Mouse (Mus musculus) limb, embryonic 12.5 days (tissue): ENCODE data around the gene Casc1. TPM values are rescaled to one million over a fixed set of nuclear protein-coding genes. Genes with fewer than 3 reads are reported as not detected.
"Not testable (repeated sequence)": the region's sequence is repeated elsewhere in the genome, so short reads cannot be mapped to it uniquely, and the experiment has no call there.

Experiments
- ATAC-seq: fragments of 200-750 bp; cut with Nextera tagmentation; 2 replicates; pipeline ENCODE4 v1.8.0; 2017; ENCODE audit warnings: low read depth, moderate TSS enrichment; ENCODE audit not compliant: insufficient number of reproducible peaks, insufficient read depth, low FRiP score, low TSS enrichment
- H3K27ac ChIP-seq: fragments of 300-500 bp; sonication (generic); 2 replicates; pipeline ENCODE4 v1.5.1; 2016; ENCODE audit warnings: mild to moderate bottlenecking, moderate library complexity
- H3K27me3 ChIP-seq: fragments of 300-500 bp; sonication (generic); 2 replicates; pipeline ENCODE4 v1.6.1; 2016; ENCODE audit warnings: mild to moderate bottlenecking, moderate library complexity
- H3K36me3 ChIP-seq: fragments of 300-500 bp; sonication (generic); 2 replicates; pipeline ENCODE4 v1.6.1; 2016; ENCODE audit warnings: mild to moderate bottlenecking, moderate library complexity
- H3K4me1 ChIP-seq: fragments of 300-500 bp; sonication (generic); replicated peaks from 2 replicates; pipeline ENCODE4 v1.6.1; 2016
- H3K4me2 ChIP-seq: fragments of 300-500 bp; sonication (generic); 2 replicates; pipeline ENCODE4 v1.6.1; 2016; ENCODE audit warnings: mild to moderate bottlenecking, moderate library complexity
- H3K4me3 ChIP-seq: fragments of 300-500 bp; sonication (generic); replicated peaks from 2 replicates; pipeline ENCODE4 v1.5.1; 2016; ENCODE audit warnings: mild to moderate bottlenecking
- H3K9ac ChIP-seq: fragments of 300-500 bp; sonication (generic); replicated peaks from 2 replicates; pipeline ENCODE4 v1.6.1; 2016; ENCODE audit warnings: mild to moderate bottlenecking, moderate library complexity
- H3K9me3 ChIP-seq: fragments of 300-500 bp; sonication (generic); 2 replicates; pipeline ENCODE4 v1.6.1; 2016; ENCODE audit warnings: mild to moderate bottlenecking, moderate library complexity
- WGBS: fragments of 180-500 bp; shearing (Covaris S2); methylation state at CpG from one replicate; pipeline ENCODE4 v1.1.7; 2016; 5-methylcytosine and 5-hydroxymethylcytosine counted together
- polyA plus RNA-seq: library from polyadenylated mRNA; unstranded; fragments of >200 nt; fragmentation: Nextera tagmentation; extraction: Ambion mirVana; gene quantifications from 2 replicates; pipeline ENCODE4 v1.2.1, GENCODE M21; 2016

The Casc1 gene
- polyA plus RNA-seq, 1 experiment from 2014 or later: 0.34 TPM

- Histone ChIP-seq H3K4me2 (no peak overlapping the region), H3K27ac (no peak overlapping the region), H3K9me3 (no peaks in the 10 kb centered on the region), H3K9ac (no peak overlapping the region), H3K4me3 (no peak overlapping the region), H3K27me3 (no peaks in the 10 kb centered on the region), H3K4me1 (peaks cover 4% of the 10 kb centered on the region; the same call in 1 of the 2 replicates), H3K36me3 (no peaks in the 10 kb centered on the region)
- WGBS: 63% methylated on average over 9 of the region's 9 CpGs
- no peak for ATAC-seq
Observed at GRCm38 (mm10) chr6:145135804-145136203, 75.0 kb downstream of the Casc1 start.

GRCm38 (mm10) chr6:145135295-145135694 is 75.5 kb downstream of the Casc1 start:
- 84% methylated on average over 3 of the region's 3 CpGs for WGBS
- H3K27me3 ChIP-seq: no peaks in the 10 kb centered on the region
- no peak for ATAC-seq
- no peaks in the 10 kb centered on the region for H3K9me3 ChIP-seq
- H3K9ac ChIP-seq: no peak overlapping the region
- no peak overlapping the region for H3K27ac ChIP-seq
- H3K4me2 ChIP-seq: no peak overlapping the region
- no peak overlapping the region for H3K4me3 ChIP-seq
- H3K4me1 ChIP-seq: peaks cover 4% of the 10 kb centered on the region; the same call in 1 of the 2 replicates
- no peaks in the 10 kb centered on the region for H3K36me3 ChIP-seq

GRCm38 (mm10) chr6:145132969-145133368 is 77.8 kb downstream of the Casc1 start:
- WGBS: 73% methylated on average over 5 of the region's 5 CpGs

DNA sequence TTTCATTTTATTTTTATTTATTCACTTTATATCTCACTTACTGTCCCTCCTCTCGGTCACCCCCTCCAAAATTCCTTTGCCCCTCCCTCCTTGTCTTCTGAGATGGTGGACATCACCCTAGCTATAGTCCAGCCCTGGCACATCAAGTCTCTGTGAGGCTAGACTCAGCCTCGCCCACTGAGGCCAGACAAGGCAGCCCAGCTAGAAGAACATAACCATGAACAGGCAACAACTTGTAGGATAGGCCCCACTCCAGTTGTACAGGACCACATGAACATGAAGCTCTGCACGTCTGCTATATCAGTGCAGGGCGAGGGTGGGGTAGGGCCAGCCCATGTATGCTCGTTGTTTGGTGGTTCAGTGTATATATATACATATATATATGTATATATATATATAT is 78.8 kb downstream of the Casc1 start:
- Histone ChIP-seq H3K36me3 (no peaks in the 10 kb centered on the region), H3K9ac (no peak overlapping the region), H3K9me3 (no peaks in the 10 kb centered on the region), H3K27ac (no peak overlapping the region), H3K4me1 (0 out of 2 replicates have a peak, but pooled peaks cover 4% of the 10 kb centered on the region), H3K4me2 (no peak overlapping the region), H3K4me3 (no peak overlapping the region), H3K27me3 (no peaks in the 10 kb centered on the region)
- 78% methylated on average over 5 of the region's 5 CpGs for WGBS
- ATAC-seq: no peak

More at GRCm38 (mm10) chr6:145132969-145133368, 77.8 kb downstream of the Casc1 start:
- not testable (repeated sequence) for H3K27ac ChIP-seq, H3K27me3 ChIP-seq, H3K9ac ChIP-seq, H3K4me2 ChIP-seq, H3K9me3 ChIP-seq, H3K4me3 ChIP-seq, H3K4me1 ChIP-seq, ATAC-seq, H3K36me3 ChIP-seq

- Histone ChIP-seq H3K36me3 (no peaks in the 10 kb centered on the region), H3K9me3 (no peaks in the 10 kb centered on the region), H3K27ac (no peak overlapping the region), H3K4me2 (no peak overlapping the region), H3K27me3 (no peaks in the 10 kb centered on the region), H3K4me1 (0 out of 2 replicates have a peak, but pooled peaks cover 4% of the 10 kb centered on the region), H3K9ac (no peak overlapping the region), H3K4me3 (no peak overlapping the region)
- whole genome bisulfite sequencing: 63% methylated on average over 4 of the region's 4 CpGs
- no peak for ATAC-seq
Observed at GRCm38 (mm10) chr6:145129563-145129962, 81.2 kb downstream of the Casc1 start.

- WGBS: 95% methylated on average over 3 of the region's 3 CpGs
- Histone ChIP-seq H3K27ac (no peak overlapping the region), H3K27me3 (no peaks in the 10 kb centered on the region), H3K4me2 (no peak overlapping the region), H3K4me1 (0 out of 2 replicates have a peak, but pooled peaks cover 3% of the 10 kb centered on the region), H3K9me3 (no peaks in the 10 kb centered on the region), H3K36me3 (no peaks in the 10 kb centered on the region), H3K9ac (no peak overlapping the region), H3K4me3 (no peak overlapping the region)
- ATAC-seq: no peak
Observed at GRCm38 (mm10) chr6:145127652-145128051, 83.2 kb downstream of the Casc1 start.

DNA sequence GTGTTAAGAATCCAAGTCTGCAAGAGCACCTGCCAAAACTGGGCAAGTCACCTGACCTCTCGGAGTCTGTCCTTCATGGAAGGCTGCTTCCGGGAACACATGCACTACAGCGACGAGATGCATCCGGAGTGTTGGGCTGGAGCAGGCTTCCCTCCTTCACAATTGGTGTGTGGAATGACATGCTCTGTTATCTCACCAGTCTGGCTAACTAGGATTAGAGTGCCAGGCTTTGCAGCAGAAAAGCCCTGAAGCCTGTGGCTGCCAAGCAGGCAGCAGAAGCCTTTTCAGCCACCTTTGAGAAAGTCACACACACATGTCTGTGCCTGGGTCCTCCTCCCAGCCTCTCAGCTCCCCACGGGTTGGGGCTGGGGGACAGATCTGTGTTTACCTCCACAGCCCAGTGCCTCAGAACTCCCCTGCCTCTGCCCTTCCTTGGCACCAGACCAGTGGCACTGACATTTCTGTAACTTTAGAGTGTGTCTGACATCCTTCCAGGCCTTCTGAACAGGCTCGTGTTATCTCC is 85.2 kb downstream of the Casc1 start:
- ATAC-seq: no peak
- no peak overlapping the region for H3K4me2 ChIP-seq
- 67% methylated on average over 7 of the region's 7 CpGs for WGBS
- no peak overlapping the region for H3K9ac ChIP-seq
- H3K27me3 ChIP-seq: no peaks in the 10 kb centered on the region
- H3K36me3 ChIP-seq: no peaks in the 10 kb centered on the region
- peaks cover 9% of the 10 kb centered on the region for H3K4me1 ChIP-seq
- H3K27ac ChIP-seq: no peak overlapping the region
- H3K4me3 ChIP-seq: no peak overlapping the region
- H3K9me3 ChIP-seq: no peaks in the 10 kb centered on the region

Other genes with a start within 250 kb of the Casc1 start
- gene Bcat1, start 134.8 kb downstream of the Casc1 start, polyA plus RNA-seq: 36.9 and 41.7 TPM in 2 replicates
- gene Lrmp, start 95.4 kb downstream of the Casc1 start, polyA plus RNA-seq: 2.3 and 2.4 TPM in 2 replicates
- 32.4 and 32.9 TPM in 2 replicates for gene Etfrf1, start 129 bp upstream of the Casc1 start, polyA plus RNA-seq
- gene Kras, start 39.2 kb upstream of the Casc1 start, polyA plus RNA-seq: 83.7 and 91.2 TPM in 2 replicates